Mouse (Mus musculus) fibroblast of lung, adult 2 months (primary cell): ENCODE results near the gene Pgd.
"Not testable (repeated sequence)": the region's sequence is repeated elsewhere in the genome, so short reads cannot be mapped to it uniquely, and the experiment has no call there.

Source experiments
- DNase-seq: peaks from one replicate; pipeline ENCODE4 v3.0.0-alpha.2; 2011; ENCODE audit warnings: low read depth

Gene Pgd

DNA sequence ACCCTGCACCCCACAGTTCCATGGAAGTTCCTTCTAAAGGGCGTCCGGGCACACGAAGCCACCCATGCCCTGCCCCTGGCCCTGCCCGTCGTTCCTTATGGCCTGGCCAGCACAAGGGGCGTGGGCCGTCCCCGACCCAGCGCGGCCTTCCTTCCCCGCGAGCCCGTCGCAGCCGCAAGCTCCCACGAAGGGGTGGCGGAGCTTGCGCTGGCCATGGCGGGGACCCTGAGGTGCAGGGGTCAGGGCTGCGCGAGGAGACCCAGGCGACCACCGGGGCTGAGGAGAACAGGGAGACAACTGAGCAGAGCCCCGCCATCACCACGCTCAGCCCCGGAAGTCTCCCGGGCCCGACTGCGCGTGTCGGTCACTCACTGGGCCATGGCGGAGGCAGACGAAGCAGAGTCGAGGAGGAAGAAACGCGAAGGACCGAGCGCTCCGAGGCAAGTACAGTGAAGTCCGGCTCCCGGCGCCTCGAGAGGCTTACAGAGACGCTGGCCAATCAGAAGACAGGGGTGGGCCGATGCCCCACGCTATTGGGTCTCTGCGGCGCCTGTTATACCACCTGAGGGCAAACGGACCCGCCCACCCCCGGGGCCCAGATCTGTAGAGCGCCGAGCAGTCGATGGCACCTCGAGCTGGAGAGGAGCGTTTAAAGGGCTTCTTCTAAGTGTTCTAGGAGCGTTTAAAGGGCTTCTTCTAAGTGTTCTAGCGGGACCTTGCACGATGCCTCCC, at the start of gene Pgd:
TSS of gene Pgd (minus strand) at position 557 of the 732 bp plus-strand sequence.
- DNase-seq = peak; percentile 90

DNA sequence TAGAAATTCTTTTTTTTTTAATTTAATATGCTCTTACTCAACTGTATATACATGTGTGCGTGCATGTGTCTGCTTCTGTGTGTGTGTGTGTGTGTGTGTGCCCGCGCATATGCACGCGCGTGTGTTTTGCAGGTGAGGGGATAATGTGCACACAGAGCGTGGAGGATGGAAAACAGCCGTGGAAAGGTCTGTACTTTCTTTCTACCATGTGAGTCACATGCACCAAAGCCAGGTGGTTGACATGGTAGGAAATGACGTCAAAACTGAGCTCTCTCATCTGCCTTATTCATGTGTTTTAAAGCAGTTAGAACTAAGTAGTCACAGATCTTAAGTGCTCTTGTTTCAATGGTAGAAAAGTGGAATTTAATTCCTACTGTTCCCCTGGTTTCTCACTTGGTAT, 49.4 kb upstream of the Pgd start:
- DNase-seq = no peak

DNA sequence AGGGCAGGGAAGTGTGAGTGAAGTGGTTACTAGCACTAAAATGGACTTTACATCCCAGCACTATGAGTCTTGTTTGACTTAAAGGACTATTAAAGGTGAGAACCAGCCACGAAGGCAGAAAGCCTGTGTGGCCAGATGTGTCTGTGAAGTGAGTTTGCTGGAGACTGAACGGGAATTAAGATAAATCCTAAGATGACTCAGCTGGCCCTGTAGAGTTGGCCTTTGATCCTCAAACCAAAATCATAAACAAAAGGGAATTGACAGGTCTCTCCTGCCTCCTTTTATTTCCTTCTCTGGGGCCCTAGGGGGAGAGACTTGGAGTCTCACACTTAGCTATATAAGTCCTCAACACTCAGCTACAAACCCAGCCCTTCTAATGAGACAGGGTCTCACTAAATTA, 48.8 kb upstream of the Pgd start:
- DNase-seq = no peak

DNA sequence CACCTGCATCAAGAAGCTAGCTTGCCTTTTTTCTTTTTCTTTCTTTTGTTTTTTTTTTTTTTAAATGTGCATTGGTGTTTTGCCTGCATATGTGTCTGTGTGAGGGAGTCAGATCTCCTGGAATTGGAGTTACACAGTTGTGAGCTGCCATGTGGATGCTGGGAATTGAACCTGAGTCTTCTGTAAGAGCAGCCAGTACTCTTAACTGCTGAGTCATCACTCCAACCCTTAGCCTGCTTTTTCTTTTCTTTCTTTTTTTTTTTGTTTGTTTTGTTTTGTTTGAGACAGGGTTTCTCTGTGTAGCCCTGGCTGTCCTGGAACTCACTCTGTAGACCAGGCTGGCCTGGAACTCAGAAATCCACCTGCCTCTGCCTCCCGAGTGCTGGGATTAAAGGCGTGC, 47.9 kb upstream of the Pgd start:
- not testable (repeated sequence) for DNase-seq

DNA sequence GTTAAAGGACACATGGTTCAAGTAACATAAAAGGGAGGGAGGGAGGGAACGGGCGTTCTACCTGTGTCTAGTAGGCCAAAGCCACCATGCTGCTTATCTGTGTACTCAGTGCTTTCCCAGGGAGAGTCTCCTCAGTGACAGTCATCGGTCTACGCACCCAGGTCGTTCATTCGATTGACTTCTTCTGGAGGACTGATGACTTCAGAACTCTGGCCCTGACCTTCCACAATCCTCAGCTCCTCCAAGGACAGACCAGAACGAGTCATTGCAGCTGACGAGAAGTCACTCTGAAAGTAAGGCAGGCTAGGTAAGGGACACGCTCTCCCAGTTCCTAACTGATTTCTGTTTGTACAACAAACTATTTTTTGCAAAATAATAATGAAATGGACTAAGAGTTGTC, 46.9 kb upstream of the Pgd start:
- no peak for DNase-seq

DNA sequence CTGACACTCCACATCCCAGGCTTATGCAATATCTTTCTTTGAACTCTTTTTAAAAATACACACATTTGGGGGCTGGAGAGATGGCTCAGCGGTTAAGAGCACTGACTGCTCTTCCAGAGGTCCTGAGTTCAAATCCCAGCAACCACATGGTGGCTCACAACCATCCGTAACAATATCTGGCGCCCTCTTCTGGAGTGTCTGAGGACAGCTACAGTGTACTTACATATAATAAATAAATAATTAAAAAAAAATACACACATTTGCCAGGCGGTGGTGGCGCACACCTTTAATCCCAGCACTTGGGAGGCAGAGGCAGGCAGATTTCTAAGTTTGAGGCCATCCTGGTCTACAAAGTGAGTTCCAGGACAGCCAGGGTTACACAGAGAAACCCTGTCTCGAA, 44.9 kb upstream of the Pgd start:
- DNase-seq = not testable (repeated sequence)

DNA sequence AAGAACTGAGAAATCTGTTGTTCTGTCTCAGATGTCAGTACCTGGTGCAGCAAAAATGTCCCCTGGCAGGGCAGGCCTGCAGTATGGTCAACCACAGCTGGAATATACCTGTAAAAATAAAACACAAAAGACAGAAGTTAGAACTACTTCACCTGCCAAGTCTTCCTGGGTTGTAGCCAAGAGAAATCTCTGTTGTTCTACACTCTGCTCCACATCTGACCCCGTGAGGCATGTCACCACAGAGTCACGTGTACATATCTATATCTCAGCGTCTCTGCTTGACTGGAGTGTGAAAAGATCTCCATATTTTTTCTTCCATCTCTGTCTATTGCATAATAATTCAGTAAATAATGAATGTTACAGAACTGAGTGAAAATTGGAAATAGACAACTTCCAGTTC, 35.9 kb upstream of the Pgd start:
- DNase-seq = no peak

DNA sequence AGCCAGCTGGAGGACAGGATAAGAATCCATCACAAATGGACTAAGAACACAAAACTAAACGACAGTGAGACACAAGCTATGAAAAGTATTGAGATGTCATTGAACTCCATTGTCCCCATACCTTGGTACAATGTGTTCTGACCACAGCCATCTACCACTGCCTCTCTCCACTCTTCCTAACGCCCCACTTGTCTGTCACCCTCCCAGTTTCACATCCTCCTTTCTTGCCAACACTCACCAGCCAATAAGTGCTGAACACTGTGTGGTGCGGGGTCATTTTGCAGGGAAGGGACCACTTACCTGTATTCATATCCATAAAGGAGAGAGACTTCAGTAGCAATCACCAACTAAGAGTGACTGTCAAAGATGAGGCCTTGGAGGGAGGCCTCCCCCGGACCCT, 34.5 kb upstream of the Pgd start:
- no peak for DNase-seq

DNA sequence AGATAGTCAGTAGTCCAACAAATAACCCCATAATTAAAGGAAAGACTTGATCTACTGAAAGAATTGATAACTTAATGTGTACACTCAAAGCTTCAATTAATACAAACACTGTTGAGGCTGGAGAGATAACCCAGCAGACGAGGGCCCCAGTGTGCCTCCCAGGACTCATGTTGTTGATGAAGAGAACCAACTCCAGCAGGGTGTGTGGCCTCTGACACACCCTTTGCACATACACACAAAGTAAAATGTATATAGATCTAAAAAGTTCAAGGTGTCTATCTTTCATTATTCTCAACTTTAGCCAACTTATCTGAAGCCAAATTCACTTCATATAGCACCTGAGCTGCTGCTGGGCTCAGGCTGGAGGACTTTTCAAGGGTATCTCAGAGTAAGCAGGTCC, 30.6 kb upstream of the Pgd start:
- DNase-seq = no peak

DNA sequence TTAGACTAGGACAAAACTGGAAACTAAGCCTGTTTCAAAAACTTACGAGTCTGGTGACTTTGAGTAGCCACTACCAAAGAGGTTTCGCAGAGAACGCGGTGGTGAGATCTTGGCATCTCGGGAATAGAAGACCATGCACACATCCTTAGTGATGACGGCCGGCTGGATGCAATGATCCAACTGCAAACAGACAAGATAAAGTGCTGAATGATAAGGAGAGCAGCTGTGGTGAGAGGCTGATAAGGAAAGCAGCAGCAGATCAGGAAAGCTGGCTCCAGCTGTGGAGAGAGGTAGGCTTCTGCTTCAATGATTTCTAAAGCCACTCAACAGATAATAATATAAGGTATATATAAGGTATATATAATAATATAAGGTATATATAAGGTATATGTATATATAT, 24.5 kb upstream of the Pgd start:
- DNase-seq = no peak

DNA sequence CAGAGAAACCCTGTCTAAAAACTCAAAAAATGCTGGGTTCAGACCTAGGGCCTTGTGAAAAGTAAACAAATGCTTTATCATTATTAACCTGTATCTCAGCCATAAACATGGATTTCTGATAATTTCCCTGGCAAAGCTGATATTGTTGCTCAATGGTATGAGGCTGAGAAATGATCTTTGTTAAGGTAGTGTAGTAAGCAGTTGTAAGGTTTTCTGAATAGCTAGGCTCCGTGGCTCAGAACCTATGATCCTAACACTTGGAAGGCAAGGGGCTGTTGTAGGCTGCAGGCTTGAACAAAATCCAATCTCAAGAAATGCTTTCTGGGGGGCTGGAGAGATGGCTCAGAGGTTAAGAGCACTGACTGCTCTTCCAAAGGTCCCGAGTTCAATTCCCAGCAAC, 22.0 kb upstream of the Pgd start:
- DNase-seq = no peak

DNA sequence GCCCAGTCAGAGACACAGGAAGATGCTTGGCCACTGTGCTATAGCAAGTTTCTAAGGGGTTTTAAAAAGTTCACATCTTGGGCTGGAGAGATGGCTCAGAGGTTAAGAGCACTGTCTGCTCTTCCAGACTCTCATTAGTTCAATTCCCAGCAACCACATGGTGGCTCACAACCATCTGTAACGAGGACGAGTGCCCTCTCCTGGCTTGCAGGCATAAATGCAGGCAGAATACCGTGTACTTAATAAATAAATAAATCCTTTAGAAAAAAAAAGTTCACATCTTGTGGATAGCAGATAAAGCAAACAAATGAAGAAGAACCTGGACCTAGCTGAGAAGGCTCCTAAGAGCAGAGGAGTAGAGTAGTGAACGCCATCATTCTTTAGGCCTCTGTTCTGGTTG, 16.2 kb upstream of the Pgd start:
- no peak for DNase-seq

DNA sequence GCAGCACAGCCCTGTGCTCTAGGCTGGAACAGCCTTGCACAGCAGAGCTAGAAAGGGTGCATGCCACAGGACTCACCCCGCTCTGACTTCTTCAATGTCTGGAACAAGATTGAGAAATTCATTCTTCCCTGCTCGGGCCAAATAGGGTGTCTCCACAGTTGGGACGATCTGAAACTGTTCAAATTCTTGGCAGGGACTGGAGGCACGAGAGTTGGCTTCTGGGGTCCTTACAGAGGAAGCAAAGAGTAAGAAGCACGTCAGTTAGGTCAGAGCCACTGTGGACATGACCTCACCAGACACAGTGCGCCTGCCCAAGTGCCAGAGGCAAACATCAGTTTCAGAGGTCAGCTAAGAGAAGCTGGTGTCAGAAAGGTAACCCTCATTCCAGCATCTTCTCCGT, 15.6 kb upstream of the Pgd start:
- no peak for DNase-seq

DNA sequence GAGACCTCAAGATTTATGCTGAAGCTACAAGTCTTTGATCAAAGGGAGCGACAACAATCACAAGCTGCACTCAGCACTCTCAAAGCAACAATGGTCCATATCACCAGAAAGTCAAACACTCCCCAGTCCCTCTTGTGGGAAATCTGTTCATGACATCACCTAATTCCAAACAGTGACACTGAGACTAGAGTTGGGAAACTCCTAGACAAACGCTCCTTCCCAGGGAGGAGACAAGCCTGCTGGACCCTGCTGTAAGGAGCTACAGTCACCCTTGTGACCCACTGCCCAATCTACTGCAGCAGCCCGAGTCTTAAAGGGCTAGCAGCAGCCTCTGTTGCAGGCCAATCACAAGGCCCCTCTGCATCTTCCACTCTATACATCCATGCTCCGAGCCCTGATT, 13.0 kb upstream of the Pgd start:
- no peak for DNase-seq

DNA sequence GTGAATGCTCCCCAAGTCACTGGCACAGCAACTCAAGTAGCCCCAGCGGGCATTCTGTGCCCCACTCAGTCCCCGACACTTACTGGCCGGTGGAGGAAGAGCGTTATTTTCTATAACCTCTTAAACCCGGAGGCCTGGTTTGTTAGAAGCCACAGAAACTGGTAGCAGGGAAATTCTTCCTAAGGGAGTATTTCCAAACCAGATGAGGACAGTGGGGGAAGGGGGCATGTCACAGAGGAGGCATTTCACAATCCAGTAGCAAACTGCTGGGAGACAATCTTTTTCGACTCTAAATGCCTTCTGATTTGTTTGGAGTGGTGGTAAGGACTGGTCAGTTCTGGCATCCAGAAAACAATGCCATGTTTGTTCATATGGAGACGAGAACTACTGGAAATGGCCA, 12.6 kb upstream of the Pgd start:
- DNase-seq = no peak

DNA sequence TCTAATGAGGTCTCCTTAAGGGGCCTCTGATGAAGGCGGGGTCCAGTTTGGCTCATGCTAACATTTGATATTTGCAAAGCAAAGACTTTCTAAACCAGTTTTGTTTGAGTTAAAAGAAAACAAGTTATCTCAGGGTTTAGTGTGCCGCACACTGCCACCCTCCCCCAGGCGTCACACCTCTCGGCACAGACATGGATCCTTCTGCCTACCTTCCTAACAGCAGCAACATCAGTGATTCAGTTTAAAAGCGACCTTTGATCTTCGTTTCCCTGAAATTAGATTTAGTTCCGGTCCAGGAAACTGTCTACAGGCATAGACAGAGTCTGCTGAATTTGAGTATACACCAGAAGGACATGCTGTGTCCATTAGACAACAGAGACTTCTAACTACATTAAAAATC, 11.8 kb upstream of the Pgd start:
- no peak for DNase-seq

DNA sequence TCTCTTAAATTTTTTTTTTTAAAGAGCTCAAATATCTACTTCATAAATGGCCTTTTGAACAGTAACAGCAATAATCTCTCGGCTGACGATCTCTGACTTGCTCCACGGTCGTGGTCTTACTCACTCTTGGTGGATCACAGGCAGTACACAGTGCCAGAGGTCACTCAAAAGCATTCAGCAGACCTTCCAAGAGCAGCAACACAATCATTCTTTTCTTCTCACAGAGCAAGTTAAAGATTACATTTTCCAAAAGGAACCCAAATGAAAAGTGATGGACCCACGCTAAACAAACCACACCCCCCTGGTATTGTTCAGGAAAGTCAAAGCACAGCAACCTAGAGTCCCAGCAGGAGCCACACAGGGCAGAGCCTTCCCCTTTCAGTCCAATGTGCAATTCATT, 10.5 kb upstream of the Pgd start:
- DNase-seq = no peak

DNA sequence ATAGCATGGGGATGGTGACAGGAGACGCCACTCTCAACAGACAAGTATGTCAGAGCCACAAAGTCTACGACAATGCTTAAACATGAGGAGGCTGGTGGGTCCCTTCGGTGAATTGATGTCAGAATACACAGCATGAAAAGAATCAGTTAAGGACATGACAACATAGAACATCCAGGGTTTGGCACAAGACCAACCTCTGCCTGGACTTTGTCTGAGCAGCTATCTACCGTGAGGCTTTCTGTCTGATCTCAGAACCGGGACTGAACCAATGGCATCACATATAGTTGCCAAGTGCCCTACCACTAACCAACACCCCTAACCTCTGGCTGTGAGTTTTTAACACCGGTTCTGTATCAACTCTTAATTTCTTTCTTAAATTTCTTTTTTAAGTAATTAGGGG, 10.1 kb upstream of the Pgd start:
- no peak for DNase-seq

DNA sequence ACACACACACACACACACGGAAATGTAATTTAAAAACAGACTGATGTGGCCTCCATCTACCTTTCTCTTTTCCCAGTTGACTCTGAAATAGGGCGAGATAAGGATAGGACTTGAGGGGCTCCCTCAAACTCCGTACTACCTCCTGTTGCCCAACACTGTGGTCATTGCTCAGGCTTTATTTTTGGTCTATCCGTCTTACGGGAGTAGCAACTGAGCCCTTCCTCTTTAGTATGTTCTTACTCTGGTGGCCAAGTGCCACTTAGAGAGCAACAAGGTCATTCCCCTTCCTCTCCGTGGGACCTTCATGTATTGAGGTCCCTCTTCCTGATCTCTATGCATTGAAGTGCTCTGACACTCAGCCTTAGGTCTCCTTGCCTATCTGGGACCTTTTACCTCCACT, 7.1 kb upstream of the Pgd start:
- no peak for DNase-seq

DNA sequence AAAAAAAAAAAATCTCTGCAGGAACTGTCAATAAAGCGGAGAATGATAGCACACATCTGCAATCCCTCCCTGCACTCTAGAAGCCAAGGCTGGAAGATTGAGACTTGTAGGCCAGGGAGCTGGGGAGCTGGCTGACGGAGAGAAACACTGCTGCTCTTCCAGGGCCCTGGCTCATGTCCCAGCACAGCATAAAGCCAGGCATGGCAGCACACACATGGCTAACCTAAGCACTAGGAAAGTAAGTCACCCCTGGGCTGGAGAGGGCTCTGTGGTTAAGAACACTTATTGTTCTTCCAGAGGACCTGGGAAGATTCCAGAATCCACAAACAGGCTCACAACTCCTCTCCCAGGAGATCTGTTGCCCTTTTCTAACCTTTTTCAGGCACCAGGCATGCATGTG, 6.1 kb upstream of the Pgd start:
- DNase-seq = no peak

DNA sequence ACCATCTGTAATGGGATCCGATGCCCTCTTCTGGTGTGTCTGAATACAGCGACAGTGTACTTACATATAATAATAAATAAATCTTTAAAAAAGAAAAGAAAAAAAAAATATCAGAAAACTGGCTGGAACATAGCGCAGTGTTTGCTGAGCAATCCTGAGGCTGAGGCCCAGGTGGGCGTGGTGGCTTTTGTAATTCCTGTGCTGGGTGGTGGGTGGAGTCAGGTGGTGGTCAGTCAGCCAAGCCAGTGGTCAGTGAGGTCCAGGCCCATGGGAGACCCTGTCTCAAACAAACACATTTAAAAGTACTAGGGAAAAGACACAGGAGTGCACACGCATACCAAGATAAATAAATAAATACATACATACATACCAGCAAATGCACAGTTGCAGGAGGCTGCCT, 5.5 kb upstream of the Pgd start:
- DNase-seq = no peak

DNA sequence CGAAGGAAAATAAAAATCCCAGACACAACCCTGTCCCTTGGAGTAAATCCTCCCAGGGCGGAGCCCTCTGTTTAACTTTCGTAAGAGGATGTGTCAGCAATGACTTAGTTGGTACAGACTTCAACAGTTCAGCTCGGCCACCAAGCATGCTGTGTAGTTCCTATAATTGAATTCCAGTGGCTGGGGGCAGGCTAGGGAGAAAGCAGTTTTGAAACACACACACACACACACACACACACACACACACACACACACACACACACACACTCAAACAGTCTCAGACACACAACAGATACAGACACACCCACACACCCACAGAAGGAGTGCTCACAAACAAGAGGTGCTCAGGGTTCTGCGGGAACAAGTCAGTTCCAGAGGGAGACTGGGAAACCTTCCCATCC, 5.0 kb upstream of the Pgd start:
- no peak for DNase-seq

DNA sequence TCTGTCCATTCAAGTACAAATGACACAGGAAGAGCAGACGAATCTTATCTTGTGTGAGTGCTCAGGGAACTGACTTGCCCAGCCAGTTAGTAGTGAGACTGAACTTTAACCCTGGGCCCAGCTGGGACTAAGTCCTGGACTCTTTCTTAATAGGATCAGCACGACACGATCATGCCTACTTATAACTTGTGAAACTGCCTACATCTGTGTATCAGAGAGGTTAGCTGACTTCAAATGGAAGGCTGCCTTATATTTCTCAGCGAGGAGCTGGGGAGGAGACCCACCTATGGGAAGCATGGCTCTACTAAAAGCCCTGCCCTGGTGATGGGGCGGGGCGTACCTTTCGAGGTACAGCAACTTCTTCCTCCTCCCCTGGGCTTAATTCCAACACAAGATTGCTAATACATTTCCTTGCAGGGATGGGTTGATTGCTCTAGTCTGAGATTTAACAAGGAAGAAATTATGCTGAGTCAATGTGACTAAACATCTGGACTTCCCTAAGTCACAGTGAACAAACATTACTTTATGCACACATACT, 3.9 kb upstream of the Pgd start:
- DNase-seq = no peak

DNA sequence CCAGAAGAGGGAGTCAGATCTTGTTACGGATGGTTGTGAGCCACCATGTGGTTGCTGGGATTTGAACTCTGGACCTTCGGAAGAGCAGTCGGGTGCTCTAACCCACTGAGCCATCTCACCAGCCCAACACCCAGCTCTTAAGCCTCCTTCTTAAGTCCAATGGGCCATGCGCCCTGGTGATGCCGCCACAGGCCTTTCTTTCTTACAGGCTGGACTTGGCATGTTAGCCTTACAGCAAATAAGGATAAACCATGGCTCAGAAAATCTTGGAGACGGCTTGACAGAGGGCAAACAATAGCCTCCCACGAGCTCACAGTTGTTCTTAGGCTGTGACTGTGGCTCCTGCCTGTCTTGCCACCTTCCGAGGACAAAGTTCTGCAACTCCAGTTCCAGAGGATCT, 3.4 kb upstream of the Pgd start:
- not testable (repeated sequence) for DNase-seq

DNA sequence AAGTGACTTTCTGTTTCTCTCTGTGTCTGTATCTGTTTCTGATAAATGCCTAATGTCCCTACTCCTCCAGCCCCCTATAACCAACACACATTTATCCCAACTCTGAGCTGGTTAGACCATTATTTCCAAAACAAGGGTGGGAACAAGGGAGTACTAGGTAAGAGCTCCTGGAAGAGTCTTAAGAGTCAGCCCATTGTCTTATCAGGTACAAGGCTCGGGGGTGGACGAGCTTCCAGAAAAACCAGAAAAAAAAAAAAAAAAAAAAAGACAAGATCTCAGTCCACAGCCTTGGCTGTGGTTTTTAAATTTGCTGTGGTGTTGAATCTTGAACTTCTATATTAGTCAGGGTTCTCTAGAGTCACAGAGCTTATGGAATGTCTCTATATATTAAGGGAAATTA, 1.4 kb upstream of the Pgd start:
- no peak for DNase-seq
